Mouse (Mus musculus) frontal cortex, postnatal 14 days (tissue): Measurements from ENCODE around the gene Ift88.

Source experiments
- DNase-seq, 2 experiments: peaks; one replicate each; pipeline ENCODE4 v3.0.0; 2022; ENCODE audit warnings: low spot score in 2 of 2

The Ift88 gene

DNA sequence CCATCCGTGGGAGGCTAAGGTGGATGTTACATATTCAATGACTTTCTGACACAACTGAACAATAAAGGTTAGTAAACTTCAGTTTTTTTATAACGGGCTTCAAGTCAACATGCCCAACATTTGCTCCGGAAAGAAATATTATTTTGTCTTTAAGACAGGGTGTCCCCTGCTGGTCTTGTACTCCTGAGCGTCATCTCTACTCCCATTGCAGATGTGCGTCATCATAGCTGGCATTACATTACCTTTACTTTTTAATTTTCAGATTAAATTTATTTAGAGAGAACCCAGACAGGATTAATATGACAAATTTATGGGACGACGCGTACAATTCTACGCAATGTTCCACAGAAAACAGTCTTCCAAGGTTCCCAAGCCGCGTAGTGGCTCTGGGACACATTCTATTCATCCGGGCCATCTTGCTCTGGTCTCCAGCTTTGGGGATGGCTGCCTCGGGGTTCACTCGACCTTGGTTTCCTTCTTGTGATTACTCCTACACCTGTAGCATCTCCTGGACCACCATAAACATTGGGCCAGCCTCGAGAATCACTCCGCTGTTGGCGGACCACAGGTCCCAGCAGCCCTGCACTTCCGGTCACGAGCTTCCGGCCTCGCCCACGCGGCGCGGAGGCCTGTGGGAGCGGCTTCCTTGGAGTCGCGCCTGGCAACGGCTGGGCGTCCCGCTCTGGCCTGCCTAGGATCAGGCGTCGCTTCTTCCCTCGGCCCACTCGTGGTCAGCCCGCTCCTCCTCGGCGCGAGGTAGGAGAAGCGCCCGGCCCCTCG, at the start of gene Ift88:
TSS of gene Ift88 (plus strand) at position 631 of the 780 bp plus-strand sequence.
- DNase-seq, result peak; percentile 87 to 93

DNA sequence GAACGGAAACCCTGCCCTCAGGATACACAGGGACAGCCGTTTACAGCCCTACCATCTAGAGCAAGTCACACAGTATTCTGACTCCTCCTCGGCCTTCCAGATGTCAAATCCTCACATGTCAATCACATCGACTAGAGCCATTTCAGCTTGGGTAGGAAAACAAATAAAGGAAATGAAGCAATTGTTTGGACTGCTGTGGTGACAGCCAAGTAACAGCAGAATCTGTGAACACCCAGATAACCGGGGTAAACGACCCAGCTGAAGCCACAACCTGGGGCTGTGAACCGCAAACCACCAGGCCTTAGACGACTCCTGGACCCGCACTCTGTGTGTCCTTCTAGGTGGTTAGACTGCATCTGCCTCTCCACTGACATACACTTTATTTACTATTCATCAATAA, 48.7 kb upstream of the Ift88 start:
- DNase-seq, result no peak

DNA sequence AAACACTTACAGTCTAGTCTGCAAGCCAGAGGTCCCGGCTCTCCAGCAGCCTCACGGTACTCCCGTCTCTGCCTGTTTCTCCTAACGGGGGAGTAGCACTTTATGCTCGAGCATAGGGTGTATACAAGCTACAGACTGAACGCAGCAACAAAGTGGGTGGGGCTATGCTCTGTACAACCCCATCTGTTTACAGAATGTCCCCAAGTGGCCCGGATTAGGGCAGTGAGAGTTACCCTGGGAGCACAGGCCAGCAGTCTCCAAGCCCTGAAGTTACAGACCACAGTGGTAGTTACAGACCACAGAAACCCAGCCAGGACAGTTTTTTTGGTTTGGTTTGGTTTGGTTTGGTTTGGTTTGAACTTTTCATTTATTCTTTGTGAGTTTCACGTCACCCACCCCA, 47.8 kb upstream of the Ift88 start:
- no peak for DNase-seq

DNA sequence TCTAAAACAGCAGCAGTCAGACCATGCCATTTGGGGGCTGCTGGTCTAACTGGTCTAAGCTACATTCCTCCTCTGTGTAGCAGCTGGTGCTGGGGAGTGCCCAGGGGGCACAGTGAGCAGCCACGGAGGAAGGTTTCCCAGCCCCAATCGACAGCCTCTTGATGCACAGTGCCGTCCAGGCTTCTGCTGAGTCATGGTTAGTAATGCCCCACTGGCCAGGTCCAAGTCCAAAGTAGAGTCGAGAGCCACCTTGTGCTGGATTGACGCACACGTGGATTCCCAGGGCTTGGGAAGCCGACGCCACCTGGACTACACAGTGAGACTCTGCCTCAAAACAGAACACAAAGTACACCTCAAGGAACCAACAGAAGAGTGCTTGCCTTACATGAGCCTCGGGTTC, 46.9 kb upstream of the Ift88 start:
- no peak for DNase-seq

DNA sequence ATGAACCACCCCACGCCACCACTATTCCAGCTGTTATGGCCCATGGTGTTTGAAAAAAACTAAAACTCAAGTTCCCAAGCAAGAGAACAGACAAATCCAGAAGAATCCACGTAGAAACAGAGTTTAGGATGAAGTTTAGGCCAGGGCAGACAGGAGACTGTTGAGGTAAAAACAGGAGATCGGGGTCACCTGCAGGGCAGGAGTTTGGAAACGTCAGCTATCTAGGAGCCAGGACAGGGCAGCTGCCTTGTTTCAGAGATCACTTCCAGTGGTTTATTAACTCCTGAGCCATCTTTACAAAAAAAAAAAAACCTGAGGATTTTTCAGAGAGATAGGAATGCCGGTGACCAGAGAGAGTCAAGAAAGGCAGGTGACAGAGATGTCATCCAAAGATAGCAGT, 46.3 kb upstream of the Ift88 start:
- no peak for DNase-seq

DNA sequence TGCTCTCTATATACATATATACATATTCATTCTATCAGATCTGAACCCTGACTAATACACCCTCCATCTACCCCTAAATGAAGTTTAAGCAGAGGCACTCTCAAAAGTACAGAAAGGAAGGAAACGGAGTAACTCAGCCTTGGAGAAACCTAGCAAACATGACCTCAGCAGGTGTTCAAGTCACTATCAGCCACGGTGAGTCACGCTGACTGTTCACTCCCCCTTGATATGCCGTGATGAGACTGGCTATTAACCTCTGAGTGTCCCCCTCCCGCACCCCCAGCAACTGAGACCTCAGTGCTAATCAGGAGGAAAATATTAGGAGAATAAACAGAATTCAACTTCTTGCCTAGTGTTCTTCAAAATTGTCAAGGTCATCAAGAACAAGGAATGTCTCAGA, 38.2 kb upstream of the Ift88 start:
- no peak for DNase-seq

DNA sequence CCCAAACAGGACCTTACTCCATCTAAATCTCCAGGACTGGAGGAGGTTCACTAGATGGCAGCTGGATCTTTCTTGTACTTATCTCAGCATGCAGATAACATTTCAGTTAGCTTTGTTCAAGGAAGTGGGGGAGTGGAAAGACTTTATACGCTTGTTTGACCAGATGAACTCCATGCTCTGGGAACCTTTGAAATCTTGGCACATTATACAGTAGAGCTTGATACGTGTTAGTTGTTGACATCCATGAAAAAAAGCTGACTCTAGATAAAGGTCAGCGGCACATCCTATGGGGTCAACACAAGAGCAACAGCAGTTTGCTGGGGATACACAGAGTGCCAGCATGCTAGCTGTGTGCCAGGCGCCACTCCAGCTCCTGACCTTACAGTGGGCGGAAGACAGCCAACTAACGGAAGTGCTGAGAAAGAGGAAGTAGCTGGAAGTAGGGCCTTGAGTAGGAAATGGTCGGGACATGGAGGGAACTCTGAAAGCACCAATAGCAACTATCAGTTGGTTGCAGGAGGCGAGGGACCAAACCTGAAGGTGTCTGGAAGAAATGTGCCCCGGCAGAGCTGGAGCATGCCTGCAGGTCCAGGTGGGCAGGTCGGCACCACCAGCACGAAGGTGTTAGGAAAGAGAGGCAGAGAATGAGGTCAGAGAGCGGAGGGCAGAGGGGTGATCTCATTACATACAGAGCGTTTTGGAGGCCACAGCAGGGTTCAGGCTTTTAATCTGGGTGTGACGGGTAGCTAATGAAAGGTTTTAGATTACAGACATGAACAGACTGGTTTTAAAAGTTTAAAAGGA, 36.9 kb upstream of the Ift88 start:
- DNase-seq, result no peak

DNA sequence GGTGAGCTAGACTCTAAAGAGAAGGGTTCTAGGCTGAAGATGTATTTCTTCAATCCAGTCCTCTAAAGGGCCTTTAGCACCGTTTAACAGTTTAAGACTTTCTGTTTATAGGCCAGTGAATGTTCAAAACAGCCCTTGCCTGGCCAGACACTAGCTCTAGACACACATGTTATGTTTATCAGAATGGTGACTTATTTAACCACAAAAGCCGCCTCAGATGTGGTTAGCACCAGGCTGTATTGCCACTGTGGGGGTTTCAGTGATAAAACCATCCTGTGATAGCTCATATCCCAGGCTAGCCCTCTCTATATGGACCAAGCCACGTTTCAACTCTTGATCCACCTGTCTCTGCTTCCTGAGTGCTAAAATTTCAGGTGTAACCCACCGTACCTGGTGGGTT, 32.2 kb upstream of the Ift88 start:
- no peak for DNase-seq

DNA sequence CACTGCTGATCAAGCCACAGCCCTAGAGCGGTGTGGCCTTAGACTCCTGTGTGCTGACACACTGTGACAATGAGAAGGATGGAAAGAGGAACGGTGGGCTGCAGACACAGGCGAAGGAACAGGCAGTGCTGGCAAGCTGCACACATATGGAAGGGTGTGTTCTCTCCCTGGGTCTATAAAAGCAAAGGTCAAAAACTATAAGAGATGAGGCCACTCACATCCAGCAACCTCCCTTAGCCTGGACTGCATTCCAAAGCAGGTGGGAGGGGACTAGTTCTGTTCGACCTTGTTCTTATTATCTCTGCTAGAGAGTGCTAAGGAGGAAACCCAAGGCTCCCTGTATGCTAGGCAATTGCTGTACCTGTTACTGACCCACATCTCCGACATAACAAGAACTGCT, 31.6 kb upstream of the Ift88 start:
- DNase-seq, result no peak

DNA sequence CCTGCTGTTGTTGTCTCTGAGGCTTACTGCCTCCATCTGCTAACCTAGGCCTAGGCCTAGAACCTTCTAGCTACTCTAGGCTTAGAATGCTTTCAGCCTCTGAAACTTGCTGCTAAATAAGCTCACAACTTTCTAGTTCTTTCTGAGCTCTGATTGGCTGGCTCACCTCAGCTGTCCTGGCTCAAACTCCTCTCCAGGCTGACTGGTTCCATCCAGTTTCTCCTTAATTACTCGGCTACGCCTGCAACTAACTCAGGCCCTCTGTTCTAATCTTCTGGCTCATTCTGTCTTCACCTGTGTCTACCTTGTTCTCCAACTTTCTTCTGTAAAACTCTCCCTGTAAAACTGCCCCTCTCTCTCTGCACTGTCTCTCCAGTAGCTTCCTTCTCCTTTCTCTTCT, 28.4 kb upstream of the Ift88 start:
- DNase-seq, result no peak

DNA sequence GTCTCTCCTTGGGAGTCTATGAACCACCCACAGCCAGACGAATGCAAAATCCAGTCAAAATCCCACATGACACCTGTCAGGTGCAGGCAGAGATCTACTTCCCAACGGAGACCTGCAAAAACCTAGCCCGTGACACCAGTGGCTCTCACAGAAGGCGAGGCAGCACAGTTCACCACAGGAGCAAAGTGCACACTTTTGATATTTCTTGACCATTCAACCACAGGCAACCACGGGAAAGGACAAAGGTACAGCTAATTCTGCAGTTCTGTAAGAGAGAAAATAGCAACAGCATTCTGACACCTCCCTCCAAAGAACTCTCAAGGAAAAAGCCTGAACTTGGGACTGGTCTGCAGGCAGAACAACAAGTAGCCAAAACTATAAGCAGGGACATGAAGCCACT, 26.6 kb upstream of the Ift88 start:
- no peak for DNase-seq

DNA sequence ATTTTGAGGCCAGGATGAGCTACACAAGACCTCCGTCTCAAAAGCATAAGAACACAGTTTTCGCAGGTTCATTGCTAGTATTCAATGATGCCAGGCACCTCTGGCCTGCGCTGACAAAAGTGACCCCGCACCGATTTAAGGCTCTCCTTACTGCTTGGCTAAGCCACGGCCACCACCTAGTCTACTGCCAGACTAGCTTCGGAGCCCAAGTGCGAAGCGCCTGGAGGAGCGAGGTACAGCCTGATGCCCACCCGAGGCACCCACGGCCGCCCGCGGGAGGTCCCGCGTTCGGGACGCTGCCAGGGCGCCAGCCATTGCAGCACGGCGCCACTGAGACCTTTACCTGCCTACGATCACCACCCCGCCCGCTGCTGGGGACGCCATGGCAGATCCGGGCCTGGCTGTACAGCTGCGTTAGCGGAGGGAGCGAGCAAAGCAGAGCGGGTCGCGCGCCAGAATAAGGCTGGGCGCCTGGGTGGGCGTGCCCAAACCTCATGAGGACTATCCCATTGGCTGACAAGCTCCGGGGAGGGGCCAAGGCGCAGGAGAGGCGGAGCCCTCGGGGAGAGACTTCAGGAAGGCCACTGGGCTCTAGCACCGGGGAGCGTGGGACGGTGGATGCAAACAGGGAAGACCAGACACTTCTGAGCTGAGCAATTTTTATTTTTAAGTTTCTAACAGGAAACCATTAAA, 25.7 kb upstream of the Ift88 start, which contains the start of gene Cryl1:
TSS of gene Cryl1 (minus strand) at position 465 of the 693 bp plus-strand sequence.
- DNase-seq, result peak; percentile 88 to 92

DNA sequence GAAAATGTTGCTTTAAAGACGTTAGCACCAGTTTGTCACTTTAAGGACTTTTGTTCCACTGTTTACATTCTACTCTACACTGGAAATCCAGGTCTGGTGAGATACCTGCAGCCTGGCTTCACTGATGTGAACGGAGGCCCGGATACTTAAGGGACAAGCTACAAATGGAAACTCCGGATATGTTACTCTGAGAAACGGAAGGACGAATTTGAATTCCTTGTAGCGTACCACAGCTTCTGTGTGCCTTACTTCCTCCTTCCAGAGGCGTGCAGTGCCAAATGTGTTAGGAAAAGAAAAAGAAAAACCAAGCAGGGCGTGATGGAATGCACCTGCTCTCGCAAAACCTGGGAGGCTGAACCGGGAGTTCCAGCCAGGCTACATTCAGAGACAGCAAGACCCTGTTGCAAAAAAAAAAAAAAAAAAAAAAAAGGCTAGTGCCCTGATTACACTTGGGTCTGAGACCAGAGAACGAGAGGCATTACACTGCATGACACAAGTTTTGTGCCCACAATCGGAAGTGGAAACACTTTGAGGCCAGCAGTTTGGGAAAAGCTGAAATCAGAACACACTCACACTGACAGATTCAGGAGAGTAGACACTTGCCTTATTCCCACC, 24.9 kb upstream of the Ift88 start:
- no peak for DNase-seq

DNA sequence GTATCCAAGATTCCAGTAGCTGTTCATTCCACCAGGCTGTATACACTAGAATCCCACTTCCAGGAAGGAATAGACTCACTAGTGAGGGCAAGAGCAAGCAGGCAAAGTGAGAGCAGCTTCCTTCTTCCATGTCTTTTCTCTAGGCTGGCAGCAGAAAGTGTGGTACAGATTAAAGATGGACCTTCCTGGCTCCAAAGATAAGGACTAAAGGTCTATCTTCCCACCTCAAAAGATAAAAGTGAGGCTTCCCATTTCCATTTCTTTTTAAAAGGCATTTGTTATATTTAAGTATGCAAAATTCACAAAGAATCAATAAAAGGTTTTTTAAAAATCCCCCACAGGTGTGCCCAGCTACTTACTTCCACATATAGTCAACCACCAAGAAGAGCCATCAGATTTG, 21.0 kb upstream of the Ift88 start:
- DNase-seq, result no peak

DNA sequence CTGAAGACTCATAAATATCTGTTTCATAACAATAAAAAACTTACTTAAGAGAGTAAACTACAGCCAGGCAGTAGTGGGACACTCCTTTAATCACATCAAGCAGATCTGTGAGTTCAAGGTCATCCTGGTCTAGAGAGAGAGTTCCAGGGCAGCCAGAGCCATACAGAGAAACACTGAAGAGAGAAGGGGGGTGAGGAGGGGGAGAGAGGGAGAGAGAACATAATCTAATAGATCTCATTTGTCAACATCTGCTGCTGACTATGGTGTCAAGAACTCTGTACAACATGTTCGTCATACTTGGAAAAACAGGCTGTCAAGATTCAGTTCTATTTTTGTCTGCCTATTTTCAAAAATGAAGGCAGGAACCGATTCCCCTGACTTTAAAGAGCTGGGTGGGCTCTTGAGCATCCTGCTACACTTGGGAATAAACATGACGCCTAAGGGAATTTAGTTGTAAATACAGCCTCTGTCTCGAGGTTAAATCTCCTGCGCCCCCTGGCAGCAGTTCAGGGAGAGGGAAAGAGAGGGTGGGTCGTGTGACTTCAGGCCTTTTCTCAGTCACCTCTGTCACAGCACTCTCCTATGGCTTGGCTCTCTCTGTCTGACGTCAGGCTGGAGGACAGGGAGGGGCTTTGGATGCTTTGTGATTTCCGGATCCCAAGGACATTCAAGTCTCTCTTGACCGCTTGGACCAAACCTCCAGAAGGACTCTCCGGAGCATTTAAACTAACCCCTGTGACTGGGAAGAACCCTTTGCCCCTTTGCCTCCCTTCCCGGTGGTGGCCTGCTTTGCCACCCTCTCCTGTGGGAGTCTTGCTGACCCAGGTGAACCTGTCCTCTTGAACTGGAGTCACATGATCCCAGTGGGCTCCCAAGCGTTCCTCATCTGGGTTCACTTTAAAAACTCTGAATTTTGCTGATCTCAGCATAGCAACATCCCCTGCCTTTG, 16.5 kb upstream of the Ift88 start:
- no peak for DNase-seq

DNA sequence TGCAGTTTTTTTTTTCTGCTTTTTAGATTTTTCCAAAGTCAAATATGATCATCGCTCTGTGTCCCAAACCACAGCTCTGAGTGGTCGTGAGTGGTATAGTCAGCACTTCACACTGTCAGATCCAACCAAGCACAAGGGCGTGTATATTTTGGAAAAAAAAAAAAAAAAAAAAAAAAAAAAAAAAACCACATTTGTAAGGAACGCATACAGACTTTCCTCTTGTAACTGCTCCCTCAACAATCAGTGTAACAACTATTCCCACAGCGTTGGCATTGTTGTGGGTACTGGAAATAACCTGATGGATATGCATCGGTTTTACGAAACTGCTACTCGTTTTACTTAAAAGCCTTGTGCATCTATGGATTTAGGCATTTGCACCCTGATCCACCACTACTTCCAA, 15.8 kb upstream of the Ift88 start:
- no peak for DNase-seq

DNA sequence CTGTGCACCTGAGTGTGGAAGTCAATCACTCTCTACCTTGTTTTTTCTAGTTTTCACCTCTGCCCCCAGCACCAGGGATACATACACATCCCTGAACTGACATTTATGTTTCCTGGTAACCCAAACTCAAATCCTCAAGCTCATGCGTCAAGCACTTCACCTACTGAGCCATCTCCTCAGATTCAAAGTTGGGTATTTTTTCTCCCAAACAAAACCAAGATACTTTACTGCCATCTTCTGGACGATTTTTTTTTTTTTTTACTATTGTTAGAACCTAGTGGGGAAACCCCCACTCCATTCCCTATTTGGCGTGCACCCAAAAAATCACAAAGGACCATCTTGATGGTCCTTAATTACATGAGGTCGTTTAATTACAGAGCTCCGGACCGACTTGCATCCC, 14.8 kb upstream of the Ift88 start:
- DNase-seq, result no peak

DNA sequence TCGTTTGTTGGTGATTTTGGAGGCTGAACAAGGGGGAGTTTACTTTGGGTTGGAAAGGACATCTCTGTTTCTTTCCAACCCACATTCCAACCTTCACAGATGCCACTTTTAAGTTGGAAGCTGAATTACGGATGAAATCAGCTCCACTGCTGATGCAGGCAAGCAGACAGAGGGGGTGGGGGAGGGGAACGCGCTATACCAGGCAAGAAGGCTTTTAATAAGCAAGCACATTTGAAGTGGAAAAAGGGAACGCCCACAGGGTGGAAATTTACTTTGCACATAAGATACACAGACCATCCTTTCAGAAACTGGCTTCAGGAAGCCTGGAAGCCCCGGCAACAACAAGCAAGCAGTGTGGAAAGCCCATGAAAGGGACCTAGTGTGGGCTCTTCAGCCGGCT, 11.7 kb upstream of the Ift88 start:
- no peak for DNase-seq

DNA sequence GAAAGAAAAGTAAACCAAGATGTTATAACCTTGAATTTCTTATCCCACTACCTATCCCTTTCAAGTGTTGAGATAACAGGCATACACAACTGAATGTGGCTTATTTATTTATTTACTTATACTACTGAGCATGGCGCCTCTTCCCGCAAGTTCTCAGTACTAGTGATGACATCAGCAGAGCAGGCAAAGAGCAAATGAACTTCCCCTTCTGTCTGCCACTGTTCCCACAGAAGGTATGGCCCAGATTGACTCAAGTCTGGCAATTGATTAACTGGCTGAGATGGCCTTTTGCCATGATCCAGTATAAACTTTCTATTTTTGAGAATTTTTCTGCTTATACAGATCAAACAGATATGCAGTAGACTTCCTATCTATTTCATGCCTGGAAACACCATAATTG, 6.7 kb upstream of the Ift88 start:
- DNase-seq, result no peak

DNA sequence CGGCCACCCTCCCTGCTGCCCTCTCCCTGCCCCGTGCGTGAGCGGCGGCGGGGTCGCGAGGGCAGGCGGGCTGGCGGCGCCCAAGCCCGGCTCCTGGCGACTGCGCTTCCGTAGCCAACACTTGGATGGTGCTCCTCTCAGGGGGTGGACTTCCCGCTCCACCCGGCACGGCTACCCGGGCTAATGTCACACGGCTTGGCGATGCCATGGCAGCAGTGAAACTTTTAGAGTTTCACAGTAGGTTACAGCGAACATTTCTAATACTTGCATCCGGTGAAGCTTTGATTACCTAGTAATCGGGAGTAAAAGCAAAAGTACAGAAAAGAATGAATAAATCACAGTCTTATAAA, 325 bp downstream of the Ift88 start:
- DNase-seq, result no peak

DNA sequence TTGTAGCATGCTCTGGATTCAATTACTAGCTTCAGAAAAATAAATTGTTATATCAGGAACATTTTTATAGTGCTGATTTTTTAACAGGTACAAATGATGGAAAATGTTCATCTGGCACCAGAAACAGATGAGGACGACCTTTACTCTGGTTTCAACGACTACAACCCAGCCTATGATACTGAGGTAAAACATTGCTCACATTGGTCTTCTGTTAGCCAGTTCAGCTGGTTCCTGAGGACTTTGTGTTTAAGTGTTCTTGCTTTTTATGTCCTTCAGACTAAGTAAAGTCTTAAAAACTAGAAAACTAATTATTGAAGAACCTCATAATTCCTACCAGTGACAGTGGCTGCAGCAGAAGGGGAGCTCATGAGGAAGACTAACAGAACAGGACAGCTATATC, 6.6 kb downstream of the Ift88 start:
- DNase-seq, result no peak
